Mouse (Mus musculus) NIH3T3 (cell line): Measurements from ENCODE around the gene Opalin.

Experiments
- DNase-seq: peaks from one replicate; pipeline ENCODE4 v3.0.0-alpha.2; 2012; ENCODE audit warnings: low read depth

The Opalin gene

DNA sequence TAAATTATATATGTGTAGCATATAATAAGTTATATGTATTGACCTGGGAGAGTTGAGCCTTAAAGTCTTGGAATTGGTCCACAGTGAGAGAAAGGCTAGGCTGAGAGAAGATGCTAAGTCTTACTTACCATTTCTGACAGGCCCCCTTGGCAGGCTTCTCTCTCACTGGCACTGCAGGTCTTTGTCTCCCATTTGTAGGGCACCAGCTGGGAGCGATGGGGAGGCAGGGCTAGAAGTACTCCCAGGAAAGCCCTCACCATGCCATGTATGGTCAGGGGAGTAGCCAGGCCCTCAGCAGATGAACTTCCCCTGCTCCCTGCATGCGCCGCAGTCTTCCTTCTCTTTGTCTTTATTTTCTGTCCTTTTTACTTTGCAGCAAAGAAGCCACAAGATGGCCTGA lies at the start of gene Opalin:
Gene Opalin (minus strand): TSS at position 208 of the 400 bp plus-strand sequence.
- no peak for DNase-seq

DNA sequence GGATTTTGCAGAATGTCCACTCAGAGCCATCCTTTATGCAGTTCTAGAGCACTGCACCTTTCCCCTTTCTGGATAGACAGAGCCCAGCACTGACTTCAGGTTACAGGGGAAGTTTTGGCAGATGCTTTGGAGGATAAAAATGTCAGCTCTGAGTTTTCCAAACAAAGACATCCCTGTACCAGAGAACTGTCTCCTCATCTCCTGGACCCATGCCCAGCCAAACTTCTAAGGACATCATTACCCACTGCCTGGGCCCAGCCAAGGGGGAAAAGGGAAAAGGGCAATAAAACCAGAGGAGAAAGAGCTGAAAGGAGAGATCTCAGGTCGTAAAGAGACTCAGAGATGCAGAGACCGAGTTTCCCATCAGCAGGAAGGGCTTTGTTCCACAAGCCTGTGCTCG lies 46.1 kb upstream of the Opalin start:
- no peak for DNase-seq

DNA sequence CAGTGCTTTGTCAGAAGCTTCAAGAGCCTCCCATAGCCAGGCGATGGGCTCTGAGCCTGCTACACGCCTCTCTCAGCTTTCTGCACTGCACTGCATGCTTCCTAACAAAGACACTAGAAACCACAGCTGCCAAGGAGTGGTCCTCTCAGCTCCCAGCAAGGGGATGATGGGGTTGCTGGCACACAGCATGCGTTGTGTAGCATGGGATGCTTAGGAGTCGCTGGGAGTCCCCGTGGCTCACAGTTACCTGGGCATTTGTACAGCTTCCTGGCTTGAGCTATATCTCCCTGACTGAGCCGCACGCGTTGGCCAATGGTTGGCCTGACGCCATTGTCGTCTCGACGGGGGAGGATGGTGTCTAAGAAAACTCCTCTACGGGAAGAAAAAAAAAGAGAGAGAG lies 43.0 kb upstream of the Opalin start:
- no peak for DNase-seq

DNA sequence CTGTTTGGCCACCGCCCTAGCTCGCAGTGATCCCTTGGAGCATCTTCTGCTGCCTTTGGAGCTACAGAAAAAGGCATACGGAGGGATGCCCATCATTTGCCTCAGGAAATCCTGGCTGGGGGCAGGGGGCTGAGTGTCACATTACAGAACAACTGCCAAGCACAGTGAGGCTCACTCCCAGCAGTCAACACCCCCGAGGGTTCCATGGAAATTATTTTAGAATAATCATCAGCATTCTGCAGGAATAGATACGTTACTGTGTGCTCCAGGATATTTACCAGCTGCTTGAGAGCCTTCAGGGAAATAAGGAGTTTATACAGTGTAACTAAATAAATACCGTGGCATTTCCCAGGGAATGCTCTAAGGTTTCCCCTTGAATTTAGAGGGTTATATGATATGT lies 41.4 kb upstream of the Opalin start:
- DNase-seq = no peak

DNA sequence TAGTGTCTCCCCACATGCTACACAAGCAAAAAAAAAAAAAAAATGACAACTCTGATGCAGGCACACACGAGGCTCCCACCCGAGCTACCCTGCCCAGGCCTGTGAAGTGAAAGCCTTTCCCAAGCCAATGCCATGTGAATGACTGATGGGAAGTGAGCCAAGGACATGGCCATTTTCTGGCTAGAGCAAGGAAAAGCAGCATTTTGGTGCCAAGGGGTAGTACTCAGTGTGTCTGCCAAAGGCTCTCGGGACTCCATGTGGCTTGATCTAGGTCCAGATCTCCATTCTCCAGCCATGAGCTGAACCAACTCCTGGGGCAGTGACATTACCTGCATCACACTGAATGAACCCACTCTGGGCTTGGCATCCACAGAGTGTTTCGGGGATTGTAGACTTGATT lies 40.4 kb upstream of the Opalin start:
- peak; percentile 21 for DNase-seq

DNA sequence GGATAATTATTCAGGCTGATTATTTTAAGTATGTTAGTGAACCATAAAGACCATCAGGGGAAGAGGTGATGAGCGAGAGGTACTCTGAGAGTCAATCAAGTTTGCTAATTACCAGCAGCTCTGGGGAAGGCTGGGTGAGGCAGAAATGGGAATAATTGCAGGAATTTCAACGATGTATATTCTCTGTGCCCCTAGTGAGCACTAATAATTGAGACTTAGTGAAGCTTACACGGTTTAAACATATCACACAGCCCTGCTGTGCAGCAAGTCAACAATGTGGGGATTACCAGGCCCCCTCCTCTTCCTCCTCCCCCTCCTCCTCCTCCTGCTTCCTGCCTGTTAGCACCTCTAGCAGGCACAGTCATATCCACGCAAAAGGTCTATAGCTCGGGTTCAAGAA lies 37.7 kb upstream of the Opalin start:
- no peak for DNase-seq

DNA sequence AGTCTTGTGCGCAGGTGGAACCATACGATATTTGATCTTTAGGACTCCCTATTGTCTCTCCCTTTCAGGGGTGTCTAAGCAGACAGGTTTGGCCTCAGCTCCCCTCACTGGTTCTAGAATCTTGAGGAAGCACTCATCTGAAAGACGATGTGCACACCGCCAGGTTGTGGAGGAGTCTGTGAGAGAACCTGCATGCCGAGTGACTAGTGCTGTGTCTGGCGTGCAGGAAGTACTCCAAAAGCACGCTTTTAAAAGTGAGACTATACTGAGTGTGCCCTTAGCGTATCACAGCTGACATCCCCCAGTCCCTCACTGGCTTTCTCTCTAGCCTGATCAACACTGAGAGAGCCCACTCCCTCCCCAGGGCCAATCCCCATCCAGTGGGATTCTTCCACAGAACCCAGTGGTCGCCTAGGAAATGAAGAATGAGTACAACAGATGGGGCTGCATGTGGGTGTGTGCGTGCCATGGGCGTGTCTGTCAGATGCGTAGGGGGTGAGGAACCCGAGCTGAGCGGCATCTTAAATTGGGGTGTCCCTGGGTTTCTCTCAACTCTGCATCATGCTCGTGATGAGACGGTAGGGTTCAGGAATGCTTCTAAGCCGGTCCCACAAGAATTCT lies 37.1 kb upstream of the Opalin start:
- DNase-seq = no peak

DNA sequence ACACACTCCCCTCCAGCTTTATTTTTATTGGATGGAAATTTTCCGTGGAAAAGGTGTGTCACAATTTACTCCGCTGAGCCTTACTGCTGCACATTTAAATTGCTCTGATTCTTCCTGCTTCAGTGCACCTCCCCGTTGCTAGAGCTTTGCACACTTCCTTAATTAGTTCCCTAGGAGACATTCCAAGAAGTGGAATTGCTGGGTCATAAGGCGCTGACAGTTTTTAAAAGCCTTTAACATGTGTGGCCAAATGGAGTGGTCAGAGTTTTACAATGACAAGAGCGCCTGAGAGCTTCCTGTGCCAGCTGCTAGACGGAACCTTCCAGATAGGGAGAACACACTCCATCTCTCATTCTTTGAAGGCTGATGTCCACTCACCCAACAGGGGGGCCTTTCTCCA lies 35.7 kb upstream of the Opalin start:
- DNase-seq = no peak

DNA sequence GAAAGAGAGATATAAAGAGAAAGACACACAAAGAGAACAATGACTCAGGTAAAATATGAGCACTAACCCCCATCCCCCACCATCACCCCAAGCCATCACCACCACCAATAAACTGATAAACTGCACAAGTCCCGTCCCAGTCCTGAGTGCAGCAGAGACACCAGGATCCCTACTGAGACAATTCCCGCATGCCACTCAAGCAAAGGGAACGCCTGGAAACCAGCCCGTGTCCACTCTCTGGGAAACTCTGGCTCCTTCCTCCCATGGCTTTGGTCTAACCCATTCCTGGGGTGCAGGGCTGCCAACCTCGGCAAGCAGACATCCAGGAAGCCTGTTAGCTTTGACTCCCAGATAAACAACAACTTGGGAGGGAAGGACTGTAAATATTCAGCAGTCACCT lies 33.1 kb upstream of the Opalin start:
- DNase-seq = no peak

DNA sequence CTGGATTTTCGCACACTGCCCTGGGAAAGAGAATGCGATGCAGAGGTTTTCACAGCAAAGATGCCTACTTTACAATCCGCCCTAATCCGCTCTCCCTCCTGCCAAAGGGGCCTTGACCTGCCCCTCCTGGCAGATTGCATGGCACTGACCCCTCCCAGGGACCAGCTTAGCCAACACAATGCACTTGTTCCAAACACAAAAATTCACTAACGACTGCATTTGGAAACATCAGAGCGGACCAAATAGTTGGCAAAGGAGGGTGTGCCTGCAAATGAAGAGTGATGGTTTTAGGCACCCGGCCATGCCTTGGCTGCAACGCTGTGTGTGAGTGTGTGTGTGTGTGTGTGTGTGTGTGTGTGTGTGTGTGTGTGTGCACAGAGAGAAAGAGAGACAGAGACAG lies 32.6 kb upstream of the Opalin start:
- peak; percentile 39 for DNase-seq

DNA sequence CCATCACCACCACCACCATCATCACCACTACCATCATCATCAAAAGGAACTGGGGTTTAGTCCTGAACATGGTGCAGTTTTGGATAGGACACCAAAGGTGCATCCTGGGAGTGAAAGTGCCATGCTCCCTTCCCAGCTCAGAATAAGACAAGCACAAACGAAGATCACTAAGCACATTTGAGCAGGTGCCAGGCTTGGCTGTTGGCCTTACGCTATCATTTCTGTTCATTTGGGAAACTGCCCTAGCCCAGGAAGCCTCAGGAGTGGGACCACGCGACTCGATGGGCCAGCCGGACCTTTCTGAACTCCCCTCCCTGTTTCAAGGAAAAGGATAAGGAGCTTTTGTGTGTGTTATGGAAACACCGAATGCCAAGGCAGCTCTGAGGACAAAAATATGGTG lies 31.8 kb upstream of the Opalin start:
- no peak for DNase-seq

DNA sequence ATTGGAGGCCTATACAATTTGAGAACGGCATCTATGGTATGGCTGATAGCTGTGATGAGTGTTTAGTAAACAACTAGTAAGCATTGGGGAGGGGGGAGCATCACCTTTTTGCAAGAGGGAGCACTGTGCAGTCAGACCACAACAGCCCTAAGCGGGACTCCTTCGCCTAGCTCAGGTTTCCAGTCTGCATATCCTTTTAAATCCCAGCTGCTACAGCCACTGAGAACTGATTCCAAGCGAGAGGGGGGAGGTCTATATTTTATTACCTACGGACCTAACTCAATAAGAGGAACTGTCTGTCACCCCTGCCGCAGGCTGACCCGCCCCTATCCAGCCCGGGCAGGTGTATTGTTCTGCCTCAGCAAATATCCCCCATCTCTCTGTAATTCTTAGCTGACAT lies 30.6 kb upstream of the Opalin start:
- DNase-seq = no peak

DNA sequence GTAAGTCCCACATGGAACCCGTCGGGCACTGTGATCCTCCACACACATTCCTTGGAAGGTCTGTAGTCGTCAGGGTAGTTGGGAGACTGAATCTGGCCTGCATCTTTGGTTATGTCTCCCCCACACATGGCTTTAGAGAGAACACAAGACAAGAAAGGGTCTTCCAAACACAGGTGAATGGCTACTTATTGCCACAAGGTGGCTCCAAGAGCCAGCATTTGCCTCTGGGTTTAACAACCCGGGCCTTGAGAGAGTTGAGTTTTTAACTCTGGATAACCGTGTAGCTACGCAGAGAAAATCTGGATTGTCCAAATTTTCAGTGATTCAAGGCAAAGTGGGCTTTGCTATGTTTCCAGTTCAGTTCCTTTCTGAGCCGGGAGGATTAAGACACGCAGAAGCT lies 28.0 kb upstream of the Opalin start:
- peak; percentile 81 for DNase-seq

DNA sequence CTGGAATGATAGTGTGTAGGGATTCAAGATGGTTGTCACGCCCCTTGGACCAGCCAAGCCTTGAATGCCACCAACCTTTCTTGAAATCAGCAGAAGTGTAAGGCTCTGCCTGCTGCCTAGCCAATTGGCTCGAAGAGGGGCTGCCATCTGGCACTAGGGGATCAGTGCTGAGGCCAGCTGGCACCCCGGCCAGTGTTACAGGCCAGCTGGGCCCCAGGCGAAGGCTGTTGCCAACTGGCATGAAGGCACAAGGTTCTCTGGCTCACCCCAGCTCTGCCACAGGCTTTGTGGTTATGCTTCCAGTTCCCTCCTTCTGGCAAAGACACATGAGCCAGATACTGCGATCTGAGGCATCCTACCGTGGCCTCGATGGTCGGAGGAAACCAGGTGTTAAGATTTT lies 24.5 kb upstream of the Opalin start:
- DNase-seq = peak; percentile 42

DNA sequence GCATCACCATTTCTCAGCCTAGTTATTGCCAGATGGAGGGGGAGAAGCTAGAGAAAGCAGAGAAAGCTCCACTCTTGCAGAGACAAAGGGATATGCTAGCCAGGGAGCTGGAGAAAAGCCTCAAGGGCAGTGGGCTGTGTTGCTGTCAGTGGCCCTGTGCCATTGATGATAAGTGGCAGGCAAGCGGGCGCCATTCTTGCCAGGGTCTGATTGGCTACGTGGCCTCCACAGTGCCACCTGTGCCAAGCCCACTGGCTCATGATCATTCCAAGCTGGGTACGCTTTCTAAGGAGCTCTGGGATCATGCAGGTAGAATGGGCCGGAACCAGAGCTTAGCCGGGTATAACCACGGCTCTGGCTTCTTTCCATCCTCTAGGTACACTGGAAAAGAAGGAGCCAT lies 23.9 kb upstream of the Opalin start:
- DNase-seq = no peak

DNA sequence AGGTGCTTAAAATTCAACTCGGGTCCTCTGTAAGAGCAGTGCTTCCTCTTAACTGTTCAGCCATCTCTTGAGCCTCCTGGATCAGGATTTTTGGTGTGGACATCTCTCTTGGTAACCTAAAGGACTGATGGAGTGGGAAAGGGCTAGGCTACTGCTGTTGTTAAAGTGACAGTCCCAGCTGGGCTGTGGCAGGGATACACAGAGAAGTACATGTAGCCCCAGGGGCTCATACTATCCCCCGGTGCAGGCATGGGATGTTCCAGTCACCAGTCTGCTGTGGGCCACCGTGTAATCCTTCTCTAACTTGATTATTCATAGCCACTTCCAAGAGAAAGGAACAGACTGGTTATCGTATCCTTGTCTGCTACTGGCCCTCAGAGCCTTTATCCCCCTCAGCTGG lies 20.1 kb upstream of the Opalin start:
- no peak for DNase-seq

DNA sequence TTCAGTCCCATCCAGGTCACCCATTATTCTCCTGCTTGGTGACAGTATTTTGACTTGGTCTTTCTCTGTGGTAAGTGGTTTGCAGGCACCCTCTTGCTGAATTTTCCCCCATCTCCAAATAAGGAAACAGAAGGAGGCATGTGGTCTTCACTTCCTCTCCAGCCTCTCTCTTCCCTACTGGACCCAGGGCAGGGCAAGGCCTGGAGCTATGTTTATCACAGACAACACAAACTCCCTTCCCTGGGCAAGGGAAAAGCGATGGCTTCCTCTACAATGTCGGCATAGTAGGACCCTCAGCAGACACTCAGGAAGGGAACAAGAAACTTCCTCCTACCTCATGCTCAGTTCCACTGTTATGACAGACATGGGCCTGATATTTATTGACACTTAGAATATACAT lies 15.0 kb upstream of the Opalin start:
- DNase-seq = no peak

DNA sequence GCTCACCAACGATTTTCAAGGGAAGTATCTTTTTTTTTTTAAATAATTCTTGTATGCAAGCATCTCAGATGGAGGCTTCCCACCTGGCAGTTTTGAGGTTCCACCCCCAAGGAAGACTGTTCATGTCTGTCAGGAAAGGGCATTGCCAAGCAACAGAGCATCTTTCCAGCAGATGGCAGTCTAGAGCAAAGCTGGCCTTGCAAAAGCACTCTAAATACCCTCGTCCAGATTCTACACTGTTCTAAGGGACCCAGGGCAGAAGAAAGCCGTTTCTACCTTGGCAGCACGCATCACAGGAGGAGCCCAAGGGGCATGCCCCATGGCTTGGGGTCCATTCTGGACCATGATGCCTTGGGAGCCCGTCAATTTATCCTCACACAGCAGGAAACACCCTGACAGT lies 12.9 kb upstream of the Opalin start:
- DNase-seq = peak; percentile 86

DNA sequence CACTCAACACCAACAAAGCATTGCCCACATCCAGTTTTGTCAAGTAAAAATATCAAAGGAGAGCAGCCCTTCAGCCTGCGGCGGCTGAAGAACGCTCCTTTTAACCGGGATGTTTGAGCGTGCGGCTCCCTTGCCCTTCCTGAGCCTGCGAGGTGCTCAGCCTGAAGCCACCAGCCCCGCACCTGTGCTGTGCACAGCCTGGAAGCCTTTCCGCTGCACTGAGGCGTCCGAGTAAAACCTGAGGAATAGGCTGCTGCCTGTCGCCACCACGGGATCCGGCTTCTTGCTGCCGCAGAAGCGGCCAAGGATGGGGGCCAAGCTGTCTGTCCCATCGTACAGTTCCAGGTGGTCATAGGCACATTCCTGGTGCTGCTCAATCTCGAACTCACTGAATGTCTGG lies 11.6 kb upstream of the Opalin start:
- no peak for DNase-seq

DNA sequence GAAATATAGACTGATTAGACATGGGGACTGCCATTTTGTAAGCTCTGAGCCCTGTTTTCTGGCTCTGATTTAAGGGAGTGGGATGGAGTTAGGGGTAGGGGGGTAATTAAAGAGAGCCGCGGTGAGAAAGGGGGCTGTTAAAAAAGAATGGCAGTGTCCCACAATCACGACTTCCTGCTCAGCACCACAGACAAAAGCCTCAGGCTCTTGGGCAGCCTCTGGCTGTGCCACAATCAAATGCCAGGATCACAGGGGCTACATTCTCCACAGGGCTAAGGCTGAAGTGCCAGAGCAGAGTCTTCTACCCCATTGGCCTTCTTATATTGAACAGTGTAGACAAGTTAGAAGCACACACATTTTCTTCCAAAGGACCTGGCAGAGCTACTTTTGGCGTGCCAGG lies 11.0 kb upstream of the Opalin start:
- no peak for DNase-seq

DNA sequence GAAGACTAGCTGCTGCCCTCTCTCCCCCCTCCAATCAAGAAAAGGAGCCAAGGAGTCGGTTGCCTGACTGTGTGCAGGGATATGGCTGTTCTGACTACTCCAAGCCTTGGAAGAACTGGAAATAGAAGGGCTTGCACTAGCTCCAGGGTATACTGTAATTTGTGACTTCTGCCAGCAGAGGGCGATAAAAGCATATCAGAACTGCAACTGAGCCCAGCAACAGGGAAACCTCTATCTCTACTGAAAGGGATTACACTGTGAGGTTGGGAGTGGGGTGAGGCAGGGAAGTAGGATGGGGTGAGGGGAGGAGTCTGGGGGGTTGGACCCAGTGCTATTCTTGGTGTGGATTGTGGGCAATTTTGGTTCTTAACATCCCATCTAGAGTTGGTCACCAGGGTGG lies 9.8 kb upstream of the Opalin start:
- DNase-seq = peak; percentile 89

DNA sequence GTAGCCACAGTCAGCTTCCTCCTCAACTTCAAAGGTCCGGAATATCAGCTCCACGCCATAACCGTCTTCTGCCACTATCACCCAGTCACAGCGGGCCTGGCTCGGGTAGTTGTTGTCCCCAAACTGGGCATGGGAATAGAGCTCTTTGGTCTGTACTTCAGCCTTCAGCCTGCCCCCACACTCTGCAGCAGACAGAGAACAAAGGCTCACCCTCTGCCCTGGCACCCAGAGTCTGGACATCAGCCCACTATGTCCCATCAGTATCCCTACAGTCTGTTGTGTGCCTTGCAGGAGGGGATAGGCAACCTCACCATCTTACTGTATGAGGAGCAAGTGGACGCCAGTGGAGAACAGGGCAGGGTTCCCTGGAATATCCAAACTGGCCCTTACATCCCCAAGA lies 9.4 kb upstream of the Opalin start:
- DNase-seq = no peak

DNA sequence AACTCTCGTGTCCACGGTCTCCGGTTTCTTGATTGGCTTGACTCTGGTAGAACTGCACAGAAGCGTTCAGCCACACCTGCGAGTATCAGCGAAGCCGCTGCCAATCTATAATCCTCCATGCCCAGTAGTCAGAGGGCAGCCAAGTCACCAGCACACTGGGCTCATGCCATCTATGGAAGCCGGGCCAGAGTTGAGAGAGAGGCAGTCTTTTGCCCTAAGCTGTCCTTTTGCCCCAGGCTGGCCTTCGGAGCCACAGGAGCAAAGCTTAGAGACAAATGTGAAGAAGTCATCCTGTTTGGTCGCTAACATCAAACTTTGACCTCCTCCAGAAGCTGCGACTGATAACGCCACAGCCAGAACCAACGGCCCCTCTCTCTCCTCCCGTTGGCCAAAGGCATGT lies 6.7 kb upstream of the Opalin start:
- no peak for DNase-seq

DNA sequence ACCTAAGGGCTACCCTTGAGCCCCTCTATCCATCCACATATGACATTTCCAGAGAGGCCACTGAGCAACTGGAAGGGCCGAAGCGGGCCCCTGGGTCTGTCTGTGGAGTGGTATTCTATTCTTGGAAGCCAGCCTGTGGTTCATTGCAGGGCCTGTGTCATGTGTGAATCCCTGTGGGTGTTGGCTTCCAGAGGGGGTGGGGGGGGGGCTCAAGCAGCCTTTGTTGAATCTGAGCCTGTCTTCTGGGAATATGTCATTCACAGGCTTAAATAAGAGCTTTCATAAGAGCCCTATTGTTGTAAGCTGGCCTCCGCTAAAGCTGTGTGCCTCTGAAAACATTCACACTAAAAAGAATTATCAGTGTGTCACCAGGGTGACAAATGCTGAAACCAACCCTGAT lies 4.7 kb upstream of the Opalin start:
- no peak for DNase-seq
